Mouse (Mus musculus) thymus, postnatal 0 days (tissue): Measurements from ENCODE around the gene Stk19. TPM values are rescaled to one million over a fixed set of nuclear protein-coding genes. Genes with fewer than 3 reads are reported as not detected.
"Not testable (repeated sequence)": the region's sequence is repeated elsewhere in the genome, so short reads cannot be mapped to it uniquely, and the experiment has no call there.

Experiments
- DNase-seq: peaks from one replicate; pipeline ENCODE4 v3.0.0-alpha.2; 2015; ENCODE audit warnings: low spot score
- polyA plus RNA-seq: library from polyadenylated mRNA; unstranded; fragments of >200 nt; fragmentation: Nextera tagmentation; extraction: Ambion mirVana; gene quantifications from 2 replicates; pipeline ENCODE4 v1.2.1, GENCODE M21; 2015

Stk19 gene
- polyA plus RNA-seq, 1 experiment from 2014 or later: 48.6 TPM

DNA sequence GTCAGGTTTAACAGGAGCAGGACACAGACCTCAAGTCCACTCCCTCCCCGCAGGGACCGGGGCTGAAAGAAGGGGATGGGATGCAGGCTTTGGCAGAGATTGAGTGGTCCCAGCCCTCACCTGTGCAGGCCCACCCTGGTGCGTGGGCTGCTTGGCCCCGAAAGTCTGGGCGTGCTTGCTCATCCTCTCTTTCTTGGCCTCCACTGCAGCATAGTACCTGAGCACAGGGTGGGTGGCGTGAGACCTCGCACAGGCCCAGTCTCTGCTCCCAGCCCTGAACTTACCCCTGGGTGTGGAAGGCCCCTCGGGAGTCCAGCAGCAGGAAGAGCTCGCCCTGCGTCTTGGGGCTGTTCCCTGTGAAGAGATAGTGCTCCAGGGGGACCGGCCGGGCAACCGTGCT is 8.1 kb upstream of the Stk19 start:
- no peak for DNase-seq

DNA sequence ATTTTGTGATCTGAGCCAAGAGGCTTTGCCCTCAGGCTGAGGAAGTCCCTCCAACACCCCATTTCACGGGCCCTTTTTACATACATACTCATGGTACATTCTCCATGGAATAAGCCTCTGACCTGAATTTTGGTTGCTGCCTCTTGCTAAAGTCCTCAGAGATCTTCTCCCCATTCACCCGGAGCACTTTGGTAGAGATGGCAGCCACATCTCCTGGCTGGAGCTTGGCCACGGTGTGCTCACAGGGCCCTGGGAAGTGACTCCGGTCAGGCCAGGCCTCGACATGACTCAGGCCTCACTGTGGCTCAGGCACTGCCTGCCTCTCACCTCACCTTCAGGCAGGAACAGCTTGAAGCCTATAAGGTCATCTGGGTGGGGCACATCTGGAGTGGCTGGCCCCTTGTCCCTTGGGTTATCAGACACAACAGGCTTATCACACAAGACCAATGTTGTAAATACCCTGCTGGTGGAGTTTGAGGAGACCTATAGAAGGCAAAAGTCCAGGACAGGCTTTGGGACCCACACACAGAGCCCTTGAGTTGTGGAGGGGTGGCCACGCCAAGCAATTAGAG is 4.1 kb upstream of the Stk19 start:
- no peak for DNase-seq

GRCm38 (mm10) chr17:34838785-34839184 is 2.0 kb upstream of the Stk19 start:
- DNase-seq: no peak

- no peak for DNase-seq
These were observed 949 bp upstream of the Stk19 start for GRCm38 (mm10) chr17:34837464-34838324.

DNA sequence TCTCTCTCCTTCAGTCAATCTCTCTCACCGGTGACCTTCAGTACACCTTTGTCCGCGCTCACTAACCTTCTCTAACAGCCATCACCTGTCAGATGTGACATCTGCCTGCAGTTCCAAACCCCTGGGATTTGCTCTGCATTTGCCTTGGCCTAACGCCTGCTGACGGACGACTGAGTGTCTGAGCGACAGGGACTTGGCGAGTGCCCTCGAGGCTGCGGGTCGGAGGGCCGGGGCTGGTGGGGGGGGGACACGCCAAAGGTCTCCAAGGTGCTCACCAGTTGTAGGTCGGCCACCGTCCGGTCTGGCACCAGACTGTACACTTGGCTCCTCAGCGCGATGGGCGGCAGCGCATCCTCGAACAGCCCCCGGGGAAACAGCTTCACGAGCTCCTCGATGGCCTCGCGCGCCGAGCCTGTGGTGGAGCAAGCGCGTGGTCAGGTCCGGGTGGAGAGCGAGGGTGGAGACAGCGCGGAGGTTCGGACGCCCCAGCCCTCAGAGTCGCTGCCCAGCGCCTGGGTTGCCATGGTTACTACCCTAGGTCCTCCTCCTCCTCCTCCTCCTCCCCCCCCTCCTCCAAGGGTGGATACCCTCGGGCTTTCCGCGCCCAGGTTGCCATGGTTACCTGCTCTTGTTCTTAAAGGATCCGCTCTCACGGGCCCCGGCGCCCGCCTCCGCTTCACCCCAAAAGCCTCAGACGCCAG is 440 bp downstream of the Stk19 start:
- DNase-seq: no peak

DNA sequence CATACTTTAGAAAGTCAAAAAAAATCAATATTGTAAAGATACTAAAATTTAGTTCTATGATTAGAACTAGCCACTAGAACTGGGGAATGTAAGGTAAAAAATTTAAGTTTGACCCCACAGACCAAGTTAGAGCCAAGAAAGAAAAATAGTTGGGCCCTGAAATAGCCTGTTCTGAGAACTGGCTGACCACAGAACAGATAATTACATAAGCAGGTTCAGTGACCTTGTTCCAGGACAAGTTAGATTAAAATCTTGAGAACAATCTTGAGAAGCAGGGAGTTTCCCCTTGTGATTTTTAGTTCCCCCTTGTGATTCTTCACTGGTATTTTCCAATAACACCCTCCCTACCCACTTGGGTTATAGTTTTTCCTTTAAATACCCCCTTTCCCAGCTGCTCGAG is 6.0 kb downstream of the Stk19 start:
- DNase-seq: not testable (repeated sequence)

- DNase-seq: no peak
These were observed 21.9 kb downstream of the Stk19 start for GRCm38 (mm10) chr17:34814818-34815370.

- peak; percentile 35 for DNase-seq
These were observed 23.0 kb downstream of the Stk19 start for GRCm38 (mm10) chr17:34813747-34814146.

- no peak for DNase-seq
These were observed 25.5 kb downstream of the Stk19 start for GRCm38 (mm10) chr17:34811275-34811674.

- DNase-seq: not testable (repeated sequence)
These were observed 25.9 kb downstream of the Stk19 start for GRCm38 (mm10) chr17:34810811-34811210.

DNA sequence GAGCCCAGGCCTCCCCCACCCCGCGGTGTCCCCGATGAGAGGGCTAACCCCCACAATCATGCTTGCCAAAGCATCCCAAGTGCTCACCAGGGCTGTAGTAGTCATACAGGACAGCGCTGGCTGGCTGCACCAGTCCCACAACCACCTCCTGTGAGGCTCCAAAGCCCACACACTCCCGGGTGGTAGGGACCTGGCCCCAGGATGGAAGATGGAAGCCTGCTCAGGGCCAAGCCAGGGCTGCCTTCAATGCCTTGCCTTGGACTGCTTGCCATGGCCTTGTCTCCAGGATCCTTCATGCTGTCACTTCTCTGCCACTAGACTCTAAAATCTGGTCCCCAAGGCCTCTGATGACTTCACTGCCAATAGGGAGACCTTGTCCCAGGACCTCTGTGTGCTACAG is 26.3 kb downstream of the Stk19 start:
- not testable (repeated sequence) for DNase-seq

DNA sequence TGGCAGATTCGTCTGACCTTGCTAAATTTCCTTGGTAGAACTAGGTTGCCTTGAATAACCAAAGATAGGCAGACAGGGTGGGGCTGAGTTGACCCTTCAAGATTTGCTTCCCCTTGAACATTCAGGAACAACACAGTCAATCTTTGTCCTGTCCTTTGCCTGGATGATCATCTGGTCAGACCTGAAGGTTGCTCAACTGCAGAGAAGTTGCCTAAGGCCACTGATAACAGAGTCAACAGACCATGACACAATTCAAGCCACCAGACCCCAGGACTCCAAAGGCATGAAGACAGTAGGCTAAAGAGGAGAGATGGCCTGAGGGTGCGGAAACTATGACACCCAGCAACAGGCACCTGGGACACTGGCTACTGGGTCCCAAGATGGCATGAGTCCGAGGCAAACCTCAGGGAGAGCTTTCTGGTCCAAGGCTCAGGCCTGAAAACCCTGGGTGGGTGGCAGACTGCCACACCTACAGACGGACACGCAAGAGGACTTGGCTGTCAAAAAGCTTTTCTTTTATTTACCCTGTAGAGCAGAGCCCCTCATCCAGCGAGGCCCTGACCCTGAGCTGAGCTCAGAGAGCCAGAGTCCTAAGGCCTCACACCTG is 28.0 kb downstream of the Stk19 start:
- no peak for DNase-seq

DNA sequence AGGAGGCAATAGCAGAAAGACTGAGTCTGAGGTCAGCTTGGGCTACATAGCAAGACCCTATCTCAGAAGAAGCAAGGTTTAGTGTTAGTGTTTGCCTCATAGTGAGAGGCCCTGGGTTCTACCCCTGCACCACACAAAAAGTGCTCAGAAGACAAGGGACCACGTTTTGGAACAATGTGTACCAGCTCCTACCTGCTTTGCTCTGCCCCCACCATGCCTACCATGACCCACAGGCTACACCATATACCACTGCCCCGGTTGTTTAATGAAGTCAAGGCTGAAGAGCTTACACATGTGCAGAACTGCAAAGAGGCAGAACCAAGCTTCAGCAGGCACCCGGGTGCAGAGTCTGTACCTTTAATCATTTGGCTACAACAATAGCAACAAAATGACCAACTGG is 29.6 kb downstream of the Stk19 start:
- DNase-seq: no peak

DNA sequence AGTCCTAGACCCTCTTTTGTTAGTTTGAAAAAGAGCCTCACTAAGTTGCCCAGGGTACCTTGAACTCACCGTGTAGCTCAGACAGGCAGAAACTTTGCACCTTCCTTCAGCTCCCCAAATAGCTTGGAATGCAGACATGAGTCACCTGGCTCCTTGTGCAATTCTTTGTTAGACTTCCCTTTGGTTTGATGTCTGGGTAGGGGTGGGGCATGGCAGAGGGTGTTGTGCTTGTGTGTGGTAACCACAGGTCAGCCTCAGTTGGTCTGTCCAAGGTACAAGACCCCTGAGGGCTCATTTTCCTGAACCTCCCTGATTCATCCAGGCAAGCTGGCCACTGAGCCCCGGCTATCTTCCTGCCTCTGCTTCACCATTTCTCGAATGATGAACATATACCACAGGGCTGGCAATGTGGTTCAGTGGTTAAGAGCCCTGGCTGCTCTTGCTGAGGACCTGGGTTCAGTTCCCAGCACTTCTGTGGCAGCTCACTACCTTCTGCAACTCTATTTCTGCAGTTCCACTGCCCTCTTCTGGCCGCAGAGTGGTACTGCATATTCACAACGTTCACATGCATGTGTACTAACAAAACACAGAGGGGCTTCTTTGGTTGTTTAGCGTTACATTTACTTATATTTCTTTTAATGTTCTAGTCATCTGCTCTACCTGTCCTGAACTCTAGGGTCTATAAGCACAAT is 31.7 kb downstream of the Stk19 start:
- DNase-seq: no peak

GRCm38 (mm10) chr17:34804301-34804700 is 32.4 kb downstream of the Stk19 start, which contains the start of gene Cyp21a1:
Gene Cyp21a1, minus strand, starts transcription at chr17:34804561.
- DNase-seq: not testable (repeated sequence)

GRCm38 (mm10) chr17:34803367-34803766 is 33.4 kb downstream of the Stk19 start:
- DNase-seq: not testable (repeated sequence)

GRCm38 (mm10) chr17:34802756-34803155 is 34.0 kb downstream of the Stk19 start:
- DNase-seq: not testable (repeated sequence)

DNA sequence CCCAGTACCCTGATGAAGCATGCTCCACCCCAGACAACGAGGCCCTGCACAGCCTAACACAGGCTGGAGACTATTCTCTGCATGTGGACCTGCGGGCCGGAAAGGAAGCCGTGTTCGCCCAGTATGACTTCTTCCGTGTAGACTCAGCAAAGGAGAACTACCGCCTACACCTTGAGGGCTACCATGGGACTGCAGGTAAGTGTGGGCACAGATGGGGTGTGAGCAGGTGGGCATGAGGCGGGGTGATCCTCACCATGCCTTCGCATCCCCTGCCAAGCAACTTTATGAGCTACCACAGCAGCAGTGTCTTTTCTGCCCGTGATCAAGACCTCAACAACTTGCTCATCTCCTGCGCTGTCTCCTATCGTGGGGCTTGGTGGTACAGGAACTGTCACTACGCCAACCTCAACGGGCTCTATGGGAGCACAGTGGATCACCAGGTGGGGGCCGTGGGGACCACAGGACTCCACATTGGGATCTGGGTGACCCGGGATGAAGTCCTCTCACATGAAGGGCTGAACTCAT is 35.9 kb downstream of the Stk19 start:
- DNase-seq: not testable (repeated sequence)

DNA sequence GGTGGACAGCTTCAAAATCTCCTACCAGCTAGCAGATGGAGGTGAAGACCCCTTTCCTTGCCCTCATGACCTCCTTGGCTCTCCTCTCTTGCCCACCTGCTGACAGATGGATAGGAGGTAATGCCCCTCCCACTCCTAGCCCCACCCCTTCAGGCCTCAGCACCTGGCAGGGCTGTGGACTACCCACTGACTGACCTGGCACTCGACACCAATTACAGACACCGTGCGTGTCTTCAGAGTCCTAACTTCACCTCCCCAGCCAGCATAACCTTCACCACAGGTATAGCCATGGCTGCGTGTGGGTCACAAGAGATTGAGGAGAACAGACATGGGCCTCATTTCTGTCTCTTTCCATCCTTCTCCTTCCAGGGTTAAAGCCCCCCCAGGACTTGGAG is 37.2 kb downstream of the Stk19 start:
- DNase-seq: no peak

GRCm38 (mm10) chr17:34798866-34799530 is 37.7 kb downstream of the Stk19 start:
- DNase-seq: no peak
